Mouse (Mus musculus): ENCODE data around the gene Dnm2. TPM values are rescaled to one million over a fixed set of nuclear protein-coding genes. Genes with fewer than 3 reads are reported as not detected.
A peak's percentile ranks its signal among the peaks of the same experiment; 100 is the strongest.

Dnm2 gene
- polyA plus RNA-seq, 1 experiment from 2014 or later, result 63.2 TPM

- no peak for ATAC-seq
- H3K9me3 ChIP-seq (replicated peaks; ENCODE audit: control insufficient read depth, low read length, poor library complexity, severe bottlenecking), result no peaks in the 10 kb centered on the region
- WGBS, result 80% methylated on average over 1 of the region's 1 CpGs
- peaks cover 3% of the 10 kb centered on the region; the same call in 1 of the 2 replicates for H3K36me3 ChIP-seq (ENCODE audit: control insufficient read depth, insufficient read depth, low read length)
- peaks cover 23% of the 10 kb centered on the region for H3K4me1 ChIP-seq (ENCODE audit: control insufficient read depth, insufficient read depth, low read length)
- H3K4me3 ChIP-seq (ENCODE audit: low read depth, low read length), result peak overlapping the region; percentile 94
- H3K9ac ChIP-seq (ENCODE audit: low read depth, low read length), result peak overlapping the region; percentile 88
- peak overlapping the region; percentile 90 for H3K4me2 ChIP-seq (ENCODE audit: low read length)
- H3K27ac ChIP-seq (ENCODE audit: low read length), result no peak overlapping the region
- no peaks in the 10 kb centered on the region for H3K27me3 ChIP-seq (ENCODE audit: control insufficient read depth, insufficient read depth, low read depth, low read length)
These were observed 1.3 kb downstream of the Dnm2 start for GRCm38 (mm10) chr9:21426013-21426412.

GRCm38 (mm10) chr9:21426525-21426924, 1.8 kb downstream of the Dnm2 start:
- Histone ChIP-seq H3K4me3 (ENCODE audit: low read depth, low read length) (no peak overlapping the region), H3K9me3 (replicated peaks; ENCODE audit: control insufficient read depth, low read length, poor library complexity, severe bottlenecking) (no peaks in the 10 kb centered on the region), H3K27me3 (ENCODE audit: control insufficient read depth, insufficient read depth, low read depth, low read length) (no peaks in the 10 kb centered on the region), H3K4me2 (ENCODE audit: low read length) (peak overlapping the region; percentile 90; the same call in 1 of the 2 replicates), H3K4me1 (ENCODE audit: control insufficient read depth, insufficient read depth, low read length) (peaks cover 23% of the 10 kb centered on the region), H3K27ac (ENCODE audit: low read length) (no peak overlapping the region), H3K36me3 (ENCODE audit: control insufficient read depth, insufficient read depth, low read length) (peaks cover 1% of the 10 kb centered on the region; the same call in 1 of the 2 replicates), H3K9ac (ENCODE audit: low read depth, low read length) (no peak overlapping the region)
- WGBS, result 69% methylated on average over 2 of the region's 2 CpGs
- ATAC-seq, result no peak

- no peaks in the 10 kb centered on the region for H3K27me3 ChIP-seq (ENCODE audit: control insufficient read depth, insufficient read depth, low read depth, low read length)
- no peak overlapping the region for H3K4me3 ChIP-seq (ENCODE audit: low read depth, low read length)
- WGBS, result 88% methylated on average over 2 of the region's 2 CpGs
- H3K4me2 ChIP-seq (ENCODE audit: low read length), result no peak overlapping the region
- no peak overlapping the region for H3K27ac ChIP-seq (ENCODE audit: low read length)
- no peaks in the 10 kb centered on the region for H3K9me3 ChIP-seq (replicated peaks; ENCODE audit: control insufficient read depth, low read length, poor library complexity, severe bottlenecking)
- H3K36me3 ChIP-seq (ENCODE audit: control insufficient read depth, insufficient read depth, low read length), result no peaks in the 10 kb centered on the region
- ATAC-seq, result no peak
- no peak overlapping the region for H3K9ac ChIP-seq (ENCODE audit: low read depth, low read length)
- H3K4me1 ChIP-seq (ENCODE audit: control insufficient read depth, insufficient read depth, low read length), result peaks cover 23% of the 10 kb centered on the region
These were observed 3.1 kb downstream of the Dnm2 start for GRCm38 (mm10) chr9:21427773-21428172.

GRCm38 (mm10) chr9:21428178-21428577, 3.5 kb downstream of the Dnm2 start:
- no peak for ATAC-seq
- peaks cover 23% of the 10 kb centered on the region for H3K4me1 ChIP-seq (ENCODE audit: control insufficient read depth, insufficient read depth, low read length)
- H3K4me3 ChIP-seq (ENCODE audit: low read depth, low read length), result no peak overlapping the region
- H3K27ac ChIP-seq (ENCODE audit: low read length), result no peak overlapping the region
- no peaks in the 10 kb centered on the region for H3K27me3 ChIP-seq (ENCODE audit: control insufficient read depth, insufficient read depth, low read depth, low read length)
- H3K9me3 ChIP-seq (replicated peaks; ENCODE audit: control insufficient read depth, low read length, poor library complexity, severe bottlenecking), result no peaks in the 10 kb centered on the region
- WGBS, result 92% methylated on average over 6 of the region's 6 CpGs
- H3K4me2 ChIP-seq (ENCODE audit: low read length), result no peak overlapping the region
- no peak overlapping the region for H3K9ac ChIP-seq (ENCODE audit: low read depth, low read length)
- no peaks in the 10 kb centered on the region for H3K36me3 ChIP-seq (ENCODE audit: control insufficient read depth, insufficient read depth, low read length)

GRCm38 (mm10) chr9:21430724-21431123, 6.0 kb downstream of the Dnm2 start:
- H3K4me2 ChIP-seq (ENCODE audit: low read length), result no peak overlapping the region
- no peak overlapping the region for H3K27ac ChIP-seq (ENCODE audit: low read length)
- H3K9me3 ChIP-seq (replicated peaks; ENCODE audit: control insufficient read depth, low read length, poor library complexity, severe bottlenecking), result no peaks in the 10 kb centered on the region
- H3K4me1 ChIP-seq (ENCODE audit: control insufficient read depth, insufficient read depth, low read length), result peaks cover 16% of the 10 kb centered on the region
- H3K4me3 ChIP-seq (ENCODE audit: low read depth, low read length), result no peak overlapping the region
- 85% methylated on average over 7 of the region's 7 CpGs for WGBS
- no peaks in the 10 kb centered on the region for H3K36me3 ChIP-seq (ENCODE audit: control insufficient read depth, insufficient read depth, low read length)
- H3K27me3 ChIP-seq (ENCODE audit: control insufficient read depth, insufficient read depth, low read depth, low read length), result no peaks in the 10 kb centered on the region
- H3K9ac ChIP-seq (ENCODE audit: low read depth, low read length), result no peak overlapping the region
- no peak for ATAC-seq

GRCm38 (mm10) chr9:21432066-21432465, 7.4 kb downstream of the Dnm2 start:
- H3K4me1 ChIP-seq (ENCODE audit: control insufficient read depth, insufficient read depth, low read length), result peaks cover 6% of the 10 kb centered on the region
- no peak for ATAC-seq
- no peak overlapping the region for H3K4me3 ChIP-seq (ENCODE audit: low read depth, low read length)
- no peaks in the 10 kb centered on the region for H3K27me3 ChIP-seq (ENCODE audit: control insufficient read depth, insufficient read depth, low read depth, low read length)
- H3K9me3 ChIP-seq (replicated peaks; ENCODE audit: control insufficient read depth, low read length, poor library complexity, severe bottlenecking), result no peaks in the 10 kb centered on the region
- no peak overlapping the region for H3K27ac ChIP-seq (ENCODE audit: low read length)
- no peaks in the 10 kb centered on the region for H3K36me3 ChIP-seq (ENCODE audit: control insufficient read depth, insufficient read depth, low read length)
- 88% methylated on average over 7 of the region's 7 CpGs for WGBS
- no peak overlapping the region for H3K9ac ChIP-seq (ENCODE audit: low read depth, low read length)
- no peak overlapping the region for H3K4me2 ChIP-seq (ENCODE audit: low read length)

GRCm38 (mm10) chr9:21433766-21434165, 9.1 kb downstream of the Dnm2 start:
- Histone ChIP-seq H3K9ac (ENCODE audit: low read depth, low read length) (0 out of 2 replicates have a peak overlapping the region, but pooled peaks have one; percentile 10), H3K27me3 (ENCODE audit: control insufficient read depth, insufficient read depth, low read depth, low read length) (no peaks in the 10 kb centered on the region), H3K36me3 (ENCODE audit: control insufficient read depth, insufficient read depth, low read length) (no peaks in the 10 kb centered on the region), H3K9me3 (replicated peaks; ENCODE audit: control insufficient read depth, low read length, poor library complexity, severe bottlenecking) (no peaks in the 10 kb centered on the region), H3K4me1 (ENCODE audit: control insufficient read depth, insufficient read depth, low read length) (no peaks in the 10 kb centered on the region), H3K4me3 (ENCODE audit: low read depth, low read length) (no peak overlapping the region), H3K27ac (ENCODE audit: low read length) (no peak overlapping the region; the same call in 1 of the 2 replicates), H3K4me2 (ENCODE audit: low read length) (no peak overlapping the region)
- 82% methylated on average over 8 of the region's 8 CpGs for WGBS
- no peak for ATAC-seq

- ATAC-seq, result no peak
- no peak overlapping the region for H3K27ac ChIP-seq (ENCODE audit: low read length)
- H3K4me2 ChIP-seq (ENCODE audit: low read length), result no peak overlapping the region
- H3K27me3 ChIP-seq (ENCODE audit: control insufficient read depth, insufficient read depth, low read depth, low read length), result no peaks in the 10 kb centered on the region
- no peaks in the 10 kb centered on the region for H3K36me3 ChIP-seq (ENCODE audit: control insufficient read depth, insufficient read depth, low read length)
- H3K4me1 ChIP-seq (ENCODE audit: control insufficient read depth, insufficient read depth, low read length), result no peaks in the 10 kb centered on the region
- H3K9me3 ChIP-seq (replicated peaks; ENCODE audit: control insufficient read depth, low read length, poor library complexity, severe bottlenecking), result no peaks in the 10 kb centered on the region
- WGBS, result 93% methylated on average over 2 of the region's 2 CpGs
- no peak overlapping the region for H3K9ac ChIP-seq (ENCODE audit: low read depth, low read length)
- H3K4me3 ChIP-seq (ENCODE audit: low read depth, low read length), result no peak overlapping the region
These were observed 9.7 kb downstream of the Dnm2 start for GRCm38 (mm10) chr9:21434410-21434809.

- Histone ChIP-seq H3K27me3 (ENCODE audit: control insufficient read depth, insufficient read depth, low read depth, low read length) (no peaks in the 10 kb centered on the region), H3K27ac (ENCODE audit: low read length) (no peak overlapping the region), H3K4me1 (ENCODE audit: control insufficient read depth, insufficient read depth, low read length) (no peaks in the 10 kb centered on the region), H3K9ac (ENCODE audit: low read depth, low read length) (no peak overlapping the region), H3K4me2 (ENCODE audit: low read length) (no peak overlapping the region), H3K9me3 (replicated peaks; ENCODE audit: control insufficient read depth, low read length, poor library complexity, severe bottlenecking) (no peaks in the 10 kb centered on the region), H3K36me3 (ENCODE audit: control insufficient read depth, insufficient read depth, low read length) (no peaks in the 10 kb centered on the region), H3K4me3 (ENCODE audit: low read depth, low read length) (no peak overlapping the region)
- WGBS, result 95% methylated on average over 7 of the region's 7 CpGs
- ATAC-seq, result no peak
These were observed 11.3 kb downstream of the Dnm2 start for GRCm38 (mm10) chr9:21435777-21436635.

Data from midbrain, embryonic 16.5 days (tissue).